Mouse (Mus musculus) T-cell, adult 2 months (primary cell): Measurements from ENCODE around the gene Chrm3.

Experiments used
- DNase-seq: peaks from one replicate; pipeline ENCODE4 v3.0.0; 2022; ENCODE audit warnings: low spot score

Chrm3 gene

DNA sequence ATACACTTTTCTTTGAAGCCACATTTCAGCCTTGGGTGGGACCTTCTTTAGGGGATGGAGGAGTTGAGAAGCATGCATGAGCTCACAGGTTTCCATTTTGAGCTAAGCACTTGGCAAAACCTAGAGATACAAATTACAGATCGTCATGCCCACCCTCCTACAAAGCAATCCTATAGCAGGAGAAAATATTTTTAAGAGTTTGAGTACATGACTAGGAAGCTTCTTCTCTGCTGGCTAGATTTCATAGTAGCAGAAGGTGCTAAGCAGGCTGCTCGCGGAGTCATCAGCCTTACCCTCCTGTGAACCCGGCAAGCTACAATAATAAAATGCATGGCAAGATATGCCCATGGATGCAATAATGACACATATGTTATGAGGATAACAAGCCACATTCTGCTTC is 124.4 kb downstream of the Chrm3 start:
- no peak for DNase-seq

DNA sequence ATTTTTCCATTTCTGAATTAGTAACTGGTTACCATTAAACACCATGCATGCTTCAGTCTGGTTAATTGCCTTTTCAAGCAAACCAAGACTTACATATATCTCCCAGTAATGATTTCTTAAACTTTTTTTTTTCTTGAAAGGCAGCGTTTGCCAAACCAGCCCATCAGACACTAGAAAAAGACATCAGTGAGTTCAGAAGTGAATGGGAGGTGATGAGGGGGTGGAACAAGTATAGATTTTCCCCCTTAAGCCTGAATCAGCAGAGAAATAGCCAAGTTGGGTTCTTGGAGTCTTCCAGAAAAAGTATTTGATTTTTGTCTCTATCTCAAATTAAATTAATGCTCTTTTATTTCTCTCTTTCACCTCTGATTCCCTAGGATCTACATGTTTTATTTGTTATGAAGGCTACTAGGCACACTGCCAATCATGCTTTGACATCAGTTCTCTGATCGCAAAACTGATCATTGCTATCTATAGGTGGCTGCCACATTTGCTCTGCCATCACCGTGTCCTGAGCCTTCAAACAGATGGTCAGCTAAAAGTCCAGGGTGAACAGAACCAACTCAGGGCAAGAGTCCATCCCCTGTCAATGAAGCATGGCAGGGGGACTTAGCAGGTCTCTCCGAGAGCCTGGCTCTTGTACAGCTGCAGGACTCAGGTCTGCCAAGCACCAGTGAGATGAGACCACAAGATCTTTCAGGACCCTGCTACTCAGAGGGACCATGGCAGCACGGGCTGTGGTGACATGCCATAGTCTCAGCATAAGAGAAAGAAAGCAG is 125.1 kb downstream of the Chrm3 start:
- DNase-seq = no peak

DNA sequence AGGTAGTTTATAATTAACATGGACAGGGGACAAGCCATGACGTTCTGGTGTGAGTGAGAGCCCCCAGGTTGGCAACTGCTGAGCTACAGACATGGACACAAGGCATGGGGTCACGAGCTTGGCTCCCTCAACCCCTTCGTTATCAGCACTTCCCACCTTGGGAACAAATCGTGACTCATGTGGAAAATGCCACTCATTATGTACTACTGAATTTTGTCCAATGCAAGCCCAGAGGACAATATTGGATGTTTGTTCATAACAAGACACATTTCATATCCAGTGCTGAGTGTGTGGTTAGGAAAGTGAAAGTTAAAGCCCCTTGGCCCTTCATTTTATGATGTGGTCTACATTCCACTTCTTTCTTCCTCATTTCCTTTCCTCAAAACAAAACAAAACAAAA is 140.2 kb downstream of the Chrm3 start:
- DNase-seq = no peak

- DNase-seq = no peak
Measured at GRCm38 (mm10) chr13:10212112-10212511, 148.5 kb downstream of the Chrm3 start.

DNA sequence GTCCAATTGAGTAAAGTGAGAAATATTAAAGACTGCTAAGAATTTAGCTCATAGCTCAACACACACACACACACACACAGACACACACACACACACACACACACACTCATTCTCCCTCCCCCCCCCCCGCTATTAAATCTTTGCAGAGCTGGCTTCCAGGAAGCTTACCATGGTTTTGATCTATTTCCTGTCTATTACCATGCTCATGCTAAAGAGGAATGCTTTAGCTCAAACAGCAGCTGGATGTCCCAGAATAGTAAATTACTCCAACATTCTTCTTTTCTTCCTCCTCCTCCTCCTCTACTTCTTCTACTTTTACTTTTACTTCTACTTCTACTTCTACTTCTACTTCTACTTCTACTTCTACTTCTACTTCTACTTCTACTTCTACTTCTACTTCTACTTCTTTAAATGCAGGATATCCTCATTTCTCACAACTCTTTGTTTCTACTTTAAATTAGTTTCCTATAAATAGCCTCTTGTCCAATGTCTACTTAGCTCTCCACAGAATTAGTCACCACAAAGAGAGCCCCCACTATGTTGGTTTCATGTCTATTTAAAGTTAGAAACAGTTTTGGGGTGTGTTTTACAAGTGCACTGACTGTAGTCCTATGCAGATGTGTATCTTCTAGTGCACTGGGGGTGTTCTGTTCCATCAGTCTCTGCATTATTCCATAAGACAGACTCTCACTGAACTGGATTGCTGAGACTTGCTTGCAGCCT is 150.0 kb downstream of the Chrm3 start:
- no peak for DNase-seq

GRCm38 (mm10) chr13:10199206-10199956 is 161.3 kb downstream of the Chrm3 start:
- no peak for DNase-seq

- DNase-seq = no peak
Measured at GRCm38 (mm10) chr13:10189829-10190228, 170.8 kb downstream of the Chrm3 start.

DNA sequence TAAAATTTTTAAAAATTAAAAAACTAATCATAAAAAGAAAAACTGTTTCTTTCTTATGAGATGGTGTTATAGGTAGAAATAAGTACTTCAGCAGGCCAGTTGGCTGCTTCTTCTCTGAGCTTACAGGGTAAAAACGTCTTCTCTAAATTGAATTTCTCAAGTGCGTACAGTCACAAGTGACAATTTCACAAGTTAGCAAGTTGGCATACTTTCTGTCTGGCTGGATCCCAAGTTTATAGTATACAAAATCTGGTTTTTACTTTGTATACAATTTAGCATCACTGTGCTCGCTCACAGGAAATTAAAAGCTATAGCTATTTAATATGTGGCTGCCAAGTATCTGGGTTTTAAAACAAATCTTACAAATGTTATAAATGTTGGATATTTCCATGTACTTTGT is 172.7 kb downstream of the Chrm3 start:
- no peak for DNase-seq

GRCm38 (mm10) chr13:10183837-10184236 is 176.8 kb downstream of the Chrm3 start:
- DNase-seq = no peak

DNA sequence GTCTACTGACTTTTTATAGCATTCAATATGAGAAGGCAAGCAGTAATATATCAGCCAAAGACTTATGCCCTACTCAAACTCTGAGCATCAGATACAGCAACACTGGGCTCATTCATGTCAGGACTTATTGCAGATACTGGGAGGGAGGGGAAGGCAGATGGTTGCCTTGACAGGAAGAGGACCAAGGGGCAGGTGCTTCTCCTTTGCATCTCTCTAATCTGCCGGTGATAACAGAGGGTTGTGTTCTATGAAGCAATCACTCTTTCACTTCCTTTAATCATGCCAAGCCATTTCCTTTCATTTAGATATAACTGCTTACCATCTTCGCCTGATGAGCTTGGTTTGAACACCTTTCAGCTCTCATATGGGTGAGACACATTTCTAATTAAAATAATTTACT is 177.9 kb downstream of the Chrm3 start:
- DNase-seq = no peak

DNA sequence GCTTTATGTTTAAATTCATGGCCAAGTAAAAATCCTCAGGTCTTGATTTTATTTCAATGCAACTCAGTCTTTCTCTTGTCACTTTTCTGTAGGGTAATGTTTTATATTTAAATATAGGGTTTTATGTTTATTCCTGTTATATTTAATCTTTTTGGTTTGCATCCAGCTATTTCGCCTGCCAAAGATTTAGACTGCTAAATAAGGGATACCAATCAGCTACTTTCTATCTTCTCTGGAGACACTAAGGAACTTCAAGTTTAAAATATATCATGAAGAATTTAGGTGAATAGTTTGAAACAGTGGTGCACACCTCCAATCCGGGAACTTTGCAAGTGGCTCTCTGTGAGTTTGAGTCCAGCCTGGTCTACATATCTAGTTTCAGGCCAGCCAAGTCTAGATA is 190.1 kb downstream of the Chrm3 start:
- no peak for DNase-seq

DNA sequence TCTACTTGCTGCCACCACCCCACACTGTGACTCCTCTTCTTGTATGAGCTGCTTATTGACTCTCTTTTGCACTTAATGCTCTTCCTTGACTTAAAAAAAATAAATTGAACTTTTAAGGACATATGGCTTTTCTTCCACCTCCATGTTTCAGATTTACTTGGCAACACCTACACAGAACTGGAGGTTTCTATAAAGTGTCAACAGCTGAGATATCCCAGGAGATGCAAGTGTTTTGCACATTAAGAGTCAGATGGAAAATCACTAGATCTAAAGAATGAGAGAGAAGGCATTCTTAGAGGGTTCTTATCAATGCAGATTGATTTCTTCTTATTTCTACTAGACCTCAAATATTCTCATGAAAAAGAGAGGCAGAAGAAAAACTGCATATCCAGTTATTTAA is 197.3 kb downstream of the Chrm3 start:
- DNase-seq = no peak

- DNase-seq = no peak
Measured at GRCm38 (mm10) chr13:10157496-10157895, 203.2 kb downstream of the Chrm3 start.

DNA sequence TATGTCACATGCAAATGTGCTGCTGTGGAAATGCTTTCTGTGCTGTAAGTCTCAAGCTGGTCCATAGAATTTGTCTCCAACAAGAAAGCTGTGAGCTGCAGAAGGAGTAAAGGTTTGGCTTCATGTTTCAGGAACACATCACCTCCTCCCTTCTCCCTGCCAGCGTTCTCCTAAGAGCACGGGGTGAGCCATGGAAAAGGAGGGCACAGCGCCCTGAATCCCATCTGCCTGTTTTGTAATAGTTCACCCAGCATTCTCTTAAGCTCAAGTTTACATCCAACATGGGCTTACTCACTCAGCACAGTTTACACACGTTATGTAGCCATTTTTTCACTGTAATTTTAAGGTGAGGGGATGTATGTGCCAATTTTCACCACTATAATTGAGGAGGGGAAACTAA is 220.1 kb downstream of the Chrm3 start:
- no peak for DNase-seq

- DNase-seq = no peak
Measured at GRCm38 (mm10) chr13:10138878-10139277, 221.8 kb downstream of the Chrm3 start.

DNA sequence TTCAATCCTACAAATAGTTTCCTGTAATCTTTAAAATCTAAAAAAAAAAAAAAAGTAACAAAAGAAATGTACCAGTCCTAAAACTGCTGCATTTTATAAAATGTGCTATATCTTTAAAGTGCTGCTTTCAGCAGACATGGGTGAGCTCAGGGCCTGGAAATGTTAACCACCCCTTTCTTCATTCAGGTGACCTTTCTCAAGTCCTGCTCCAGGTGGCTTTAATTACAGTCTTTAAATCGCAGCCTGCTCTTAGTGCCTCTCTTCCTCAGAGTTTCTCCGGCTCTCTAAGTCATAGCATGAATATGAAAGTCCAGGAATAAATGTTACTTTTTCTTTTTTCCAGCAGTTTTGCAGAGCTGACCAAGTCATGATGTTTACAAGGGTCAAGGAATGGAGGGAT is 229.6 kb downstream of the Chrm3 start:
- no peak for DNase-seq

DNA sequence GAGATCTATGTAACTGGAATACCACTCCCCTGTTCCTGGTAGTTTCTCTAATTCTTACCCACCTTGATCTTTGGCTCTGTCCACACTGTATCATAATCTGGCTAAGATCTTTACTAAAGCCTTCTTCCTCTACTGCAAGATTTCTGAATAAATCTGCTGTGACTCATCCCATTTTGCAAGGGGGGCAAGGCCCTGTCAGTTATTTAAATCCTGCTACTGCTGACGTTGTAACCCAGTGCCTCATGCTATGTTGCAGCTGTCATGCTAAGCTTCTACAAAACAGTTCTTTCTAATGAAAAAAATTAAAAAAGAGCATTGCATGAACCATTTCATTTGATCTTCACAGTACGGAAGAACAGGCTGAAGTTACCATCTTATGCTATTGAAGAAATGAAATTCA is 248.4 kb downstream of the Chrm3 start:
- DNase-seq = no peak

DNA sequence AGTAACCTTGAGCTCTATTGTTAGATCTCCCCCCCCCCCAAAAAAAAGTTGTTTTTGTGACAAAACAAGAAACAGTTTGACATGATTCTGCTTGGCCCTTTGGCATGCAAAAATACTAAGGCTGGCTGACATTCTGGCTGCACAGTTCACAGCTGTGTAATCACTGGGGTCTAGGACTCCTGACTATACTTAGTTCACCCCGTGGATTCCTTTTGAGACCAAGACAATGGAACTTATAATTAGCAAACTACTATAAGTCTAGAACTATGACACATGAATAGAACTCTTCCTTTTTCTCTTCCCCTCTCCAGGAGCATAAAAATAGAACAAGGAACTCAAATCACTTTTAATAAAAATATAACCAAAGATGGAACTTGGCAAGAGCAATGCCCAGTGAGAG is 251.1 kb downstream of the Chrm3 start:
- no peak for DNase-seq

DNA sequence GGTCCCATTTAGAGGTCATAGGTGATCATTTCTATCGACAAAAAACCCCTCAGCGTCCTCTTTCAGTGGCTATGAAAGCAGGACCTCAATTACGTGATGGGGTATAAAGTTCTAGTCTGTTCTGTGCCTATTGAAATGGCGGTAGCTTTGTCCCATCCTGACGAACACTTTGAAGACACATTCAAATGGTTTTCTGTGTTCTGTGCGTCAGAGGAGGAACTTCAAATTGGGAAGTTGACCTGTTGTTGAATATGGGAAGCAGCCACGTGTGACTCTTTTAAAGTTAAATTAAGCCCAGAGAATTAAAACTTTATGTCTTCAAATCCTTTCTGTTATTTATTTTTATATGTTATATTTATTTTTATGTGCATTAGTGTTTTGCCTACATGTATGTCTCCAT is 253.3 kb downstream of the Chrm3 start:
- no peak for DNase-seq

DNA sequence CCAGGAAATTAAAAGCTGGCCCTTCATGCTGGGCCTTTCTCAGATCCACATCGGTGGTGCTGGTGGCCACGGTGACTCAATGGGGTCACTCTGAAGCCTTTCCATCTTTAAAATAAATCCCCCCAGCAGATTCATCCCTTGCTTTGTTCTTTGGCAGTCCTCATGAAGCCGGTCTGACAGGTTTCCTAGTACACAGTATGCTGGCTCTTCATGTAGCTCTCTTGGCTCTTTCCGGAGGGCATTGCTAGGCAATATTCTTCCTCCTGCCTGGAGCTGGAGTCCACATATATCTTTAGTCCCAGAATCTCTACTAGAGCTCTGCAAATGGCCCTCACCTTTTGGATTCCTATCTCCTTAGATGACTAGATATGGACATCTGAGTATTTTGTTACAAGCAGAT is 269.9 kb downstream of the Chrm3 start:
- no peak for DNase-seq

GRCm38 (mm10) chr13:10086336-10086735 is 274.3 kb downstream of the Chrm3 start:
- DNase-seq = no peak

DNA sequence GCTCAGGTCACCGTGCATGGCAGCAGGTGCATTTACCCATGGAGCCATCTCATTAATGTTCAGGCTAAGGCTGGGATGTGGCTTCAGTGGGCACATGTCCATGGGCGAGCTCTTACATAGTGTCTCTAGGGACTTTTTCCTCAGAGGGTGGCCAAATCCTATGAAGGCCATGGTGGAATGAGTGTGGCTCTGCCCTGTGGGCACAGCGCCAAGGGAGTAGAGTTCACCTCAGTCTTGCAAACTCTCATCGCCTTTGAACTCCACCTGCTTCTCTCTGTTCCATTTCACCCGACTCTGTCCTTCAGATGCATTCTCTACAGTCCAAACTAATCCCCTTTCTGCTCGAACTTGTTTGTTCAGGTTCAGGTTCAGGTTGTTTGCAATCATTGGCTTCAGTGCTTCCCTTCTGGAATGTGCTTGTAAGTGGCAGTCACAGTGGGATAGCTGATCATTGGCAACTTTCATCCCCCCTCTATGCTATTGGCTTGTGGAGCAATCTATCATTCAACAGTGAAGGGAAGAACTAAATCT is 278.7 kb downstream of the Chrm3 start:
- DNase-seq = no peak

DNA sequence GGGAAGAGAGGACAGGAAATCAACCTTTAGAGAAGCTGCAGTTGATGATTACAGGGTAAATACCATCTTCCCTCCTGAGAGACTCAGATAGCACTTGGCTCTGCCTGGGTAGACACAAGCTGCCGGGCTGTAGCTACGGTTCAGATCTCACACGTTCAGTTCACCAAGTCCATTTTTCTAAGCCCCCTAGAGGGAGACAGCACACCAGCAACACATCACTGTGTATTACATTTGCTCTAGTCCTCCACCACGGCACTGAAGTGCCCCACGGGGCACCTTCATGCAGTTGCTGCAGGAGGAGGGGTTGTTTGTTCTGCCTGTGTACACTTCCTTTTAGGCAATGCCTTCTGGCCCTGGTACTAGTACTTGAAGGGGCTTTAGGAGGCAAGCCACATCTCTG is 289.5 kb downstream of the Chrm3 start:
- DNase-seq = peak; percentile 67
